Mouse (Mus musculus) left cerebral cortex, adult 2 months (tissue): ENCODE measurements around the gene March8. TPM values are rescaled to one million over a fixed set of nuclear protein-coding genes. Genes with fewer than 3 reads are reported as not detected.

Experiments used
- DNase-seq, 2 experiments: peaks; one replicate each; pipeline ENCODE4 v3.0.0; 2021 to 2022; ENCODE audit warnings: low spot score in 2 of 2, mixed read lengths in 1 of 2; ENCODE audit errors: extremely low spot score in 1 of 2
- H3K27ac ChIP-seq: fragments of 200-600 bp; 2 replicates; pipeline ENCODE4 v1.8.1; 2022
- H3K4me3 ChIP-seq: fragments of 200-600 bp; 2 replicates; pipeline ENCODE4 v1.8.1; 2022
- CTCF ChIP-seq: fragments of 200-600 bp; IDR thresholded peaks from 2 replicates; pipeline ENCODE4 v1.8.1; 2022; ENCODE audit warnings: antibody characterized with exemption, mild to moderate bottlenecking, moderate library complexity
- intact Hi-C: fragments of 180-260 bp; cut with DNase I; formaldehyde crosslinking; loops from one replicate; pipeline ENCODE4 v1.15.1; 2025
- total RNA-seq, 2 experiments: library from RNA; stranded (reverse); gene quantifications; 2 replicates each; pipeline ENCODE4 v1.2.3; 2021

The March8 gene
- total RNA-seq, 2 experiments from 2014 or later, result 45.5 to 49.5 TPM

GRCm38 (mm10) chr6:116401746-116402423, 64.1 kb downstream of the March8 start:
- DNase-seq, result no peak
- no peak for TF ChIP-seq CTCF
- intact Hi-C loops, result no loop called here
- H3K27ac ChIP-seq, result no peak overlapping the region
- no peak overlapping the region for H3K4me3 ChIP-seq

GRCm38 (mm10) chr6:116402426-116402825, 64.6 kb downstream of the March8 start:
- TF ChIP-seq CTCF, result no peak
- Histone ChIP-seq H3K4me3 (no peak overlapping the region), H3K27ac (no peak overlapping the region)
- intact Hi-C loops, result no loop called here
- no peak for DNase-seq

- no peak for TF ChIP-seq CTCF
- intact Hi-C loops, result loop anchor here (5.0 kb wide), 1 partner anchor 68 kb away; the partner anchor contains the start of gene March8
- H3K4me3 ChIP-seq, result no peak overlapping the region
- DNase-seq, result no peak
- no peak overlapping the region for H3K27ac ChIP-seq
These were observed 67.4 kb downstream of the March8 start for GRCm38 (mm10) chr6:116405243-116405642.

- no peak for TF ChIP-seq CTCF
- Histone ChIP-seq H3K27ac (no peak overlapping the region), H3K4me3 (no peak overlapping the region)
- intact Hi-C loops, result loop anchor here (5.0 kb wide), 1 partner anchor 68 kb away; the partner anchor contains the start of gene March8
- DNase-seq, result no peak
These were observed 67.9 kb downstream of the March8 start for GRCm38 (mm10) chr6:116405715-116406114.

- intact Hi-C loops, result loop anchor here (5.0 kb wide), 1 partner anchor 69 kb away; the partner anchor contains the start of gene March8
- no peak for TF ChIP-seq CTCF
- no peak overlapping the region for H3K4me3 ChIP-seq
- DNase-seq, result no peak
- no peak overlapping the region for H3K27ac ChIP-seq
These were observed 68.3 kb downstream of the March8 start for GRCm38 (mm10) chr6:116406152-116406551.

GRCm38 (mm10) chr6:116406680-116407079, 68.9 kb downstream of the March8 start:
- TF ChIP-seq CTCF, result no peak
- no peak overlapping the region for H3K4me3 ChIP-seq
- H3K27ac ChIP-seq, result no peak overlapping the region
- intact Hi-C loops, result loop anchor here (5.0 kb wide), 1 partner anchor 69 kb away; the partner anchor contains the start of gene March8
- no peak for DNase-seq

GRCm38 (mm10) chr6:116407216-116407615, 69.4 kb downstream of the March8 start:
- Histone ChIP-seq H3K27ac (no peak overlapping the region), H3K4me3 (no peak overlapping the region)
- no peak for DNase-seq
- intact Hi-C loops, result loop anchor here (5.0 kb wide), 1 partner anchor 70 kb away; the partner anchor contains the start of gene March8
- TF ChIP-seq CTCF, result no peak

- TF ChIP-seq CTCF, result no peak
- no peak overlapping the region for H3K4me3 ChIP-seq
- intact Hi-C loops, result loop anchor here (5.0 kb wide), 1 partner anchor 71 kb away; the partner anchor contains the start of gene March8
- no peak overlapping the region for H3K27ac ChIP-seq
- DNase-seq, result no peak
These were observed 70.3 kb downstream of the March8 start for GRCm38 (mm10) chr6:116407956-116408657.

- Histone ChIP-seq H3K4me3 (no peak overlapping the region), H3K27ac (no peak overlapping the region)
- intact Hi-C loops, result no loop called here
- no peak for DNase-seq
- TF ChIP-seq CTCF, result no peak
These were observed 72.6 kb downstream of the March8 start for GRCm38 (mm10) chr6:116410436-116410835.

GRCm38 (mm10) chr6:116411716-116412115, 73.9 kb downstream of the March8 start:
- H3K27ac ChIP-seq, result no peak overlapping the region
- H3K4me3 ChIP-seq, result no peak overlapping the region
- intact Hi-C loops, result no loop called here
- no peak for DNase-seq
- no peak for TF ChIP-seq CTCF

GRCm38 (mm10) chr6:116412546-116413325, 74.9 kb downstream of the March8 start:
- intact Hi-C loops, result no loop called here
- Histone ChIP-seq H3K27ac (no peak overlapping the region), H3K4me3 (no peak overlapping the region)
- TF ChIP-seq CTCF, result no peak
- DNase-seq, result no peak
